Mouse (Mus musculus) E14TG2a.4 (cell line): ENCODE measurements around the gene Edn3.

ENCODE experiments used
- CTCF ChIP-seq: conservative IDR thresholded peaks from 2 replicates; pipeline ENCODE4 v1.5.1; 2014; ENCODE audit warnings: low read length
- NANOG ChIP-seq: IDR thresholded peaks from 2 replicates; pipeline ENCODE4 v1.6.1; 2014; ENCODE audit warnings: borderline replicate concordance, low read length, mixed read lengths
- POU5F1 ChIP-seq: IDR thresholded peaks from 2 replicates; pipeline ENCODE4 v1.6.1; 2014; ENCODE audit warnings: low read length, borderline replicate concordance

GRCm38 (mm10) chr2:174748381-174748780, 12.0 kb upstream of the Edn3 start:
- TF ChIP-seq CTCF (no peak), POU5F1 (no peak), NANOG (0 out of 2 replicates have a peak, but pooled peaks have one; percentile 13)
